Mouse (Mus musculus): ENCODE measurements around the gene Cacna1a.

Gene Cacna1a

DNA sequence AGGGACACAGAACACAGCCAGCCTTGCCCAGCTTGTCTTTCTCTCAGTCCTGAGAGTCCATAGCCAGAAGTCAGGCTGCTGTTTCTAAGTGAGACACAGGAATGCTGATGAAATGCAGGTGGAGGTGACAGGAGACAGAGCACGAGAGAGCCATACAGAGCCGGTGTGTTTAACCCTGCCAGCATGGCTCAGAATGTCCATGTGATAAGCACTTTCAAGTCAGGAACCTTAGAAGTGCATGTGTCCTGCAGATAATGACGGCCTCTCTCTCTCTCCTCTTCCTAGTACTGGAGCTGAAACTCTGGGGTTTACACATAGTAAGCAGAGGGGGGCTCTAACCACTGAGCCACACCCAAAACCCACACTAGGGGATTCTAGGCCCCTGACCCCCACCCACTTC lies 157.3 kb downstream of the Cacna1a start:
- DNase-seq: no peak

DNA sequence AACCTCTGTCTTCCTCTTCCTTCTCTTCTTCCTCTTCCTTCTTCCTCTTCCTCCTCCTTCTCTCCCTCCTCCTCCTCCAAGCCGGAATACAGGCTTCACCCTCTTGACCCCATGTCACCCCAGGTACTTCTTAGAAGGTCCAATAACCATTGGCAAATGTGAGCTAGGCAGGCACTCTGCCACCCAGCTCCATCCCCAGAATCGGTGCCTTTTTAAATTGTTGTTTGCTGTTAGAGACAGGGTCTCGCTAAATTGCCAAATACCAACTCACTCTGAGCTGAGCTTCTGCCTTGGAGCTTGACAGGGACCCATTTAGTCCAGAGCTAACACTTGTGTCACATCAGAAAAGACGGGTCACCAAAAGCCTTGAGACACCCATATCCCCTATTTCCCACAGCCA lies 164.2 kb downstream of the Cacna1a start:
- no peak for DNase-seq

DNA sequence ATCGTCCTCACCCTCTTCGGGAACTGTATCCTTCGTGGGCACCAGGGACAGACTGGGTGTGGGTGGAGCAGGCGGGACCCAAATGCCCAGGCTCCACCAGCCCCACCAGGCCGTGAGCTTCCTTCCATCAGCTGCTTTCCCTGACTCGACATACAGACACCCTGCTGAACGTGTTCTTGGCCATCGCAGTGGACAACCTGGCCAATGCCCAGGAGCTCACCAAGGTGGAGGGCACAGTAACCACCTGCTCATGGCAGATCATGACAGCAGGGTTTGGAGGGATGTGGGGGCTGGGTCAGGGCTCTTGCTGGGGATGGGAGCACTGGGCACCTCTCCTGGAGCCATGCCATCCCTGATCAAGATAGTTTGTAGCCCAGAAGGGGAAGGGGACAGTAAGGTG lies 164.9 kb downstream of the Cacna1a start:
- no peak for DNase-seq

GRCm38 (mm10) chr8:84553617-84554016 lies 165.4 kb downstream of the Cacna1a start:
- DNase-seq: no peak

DNA sequence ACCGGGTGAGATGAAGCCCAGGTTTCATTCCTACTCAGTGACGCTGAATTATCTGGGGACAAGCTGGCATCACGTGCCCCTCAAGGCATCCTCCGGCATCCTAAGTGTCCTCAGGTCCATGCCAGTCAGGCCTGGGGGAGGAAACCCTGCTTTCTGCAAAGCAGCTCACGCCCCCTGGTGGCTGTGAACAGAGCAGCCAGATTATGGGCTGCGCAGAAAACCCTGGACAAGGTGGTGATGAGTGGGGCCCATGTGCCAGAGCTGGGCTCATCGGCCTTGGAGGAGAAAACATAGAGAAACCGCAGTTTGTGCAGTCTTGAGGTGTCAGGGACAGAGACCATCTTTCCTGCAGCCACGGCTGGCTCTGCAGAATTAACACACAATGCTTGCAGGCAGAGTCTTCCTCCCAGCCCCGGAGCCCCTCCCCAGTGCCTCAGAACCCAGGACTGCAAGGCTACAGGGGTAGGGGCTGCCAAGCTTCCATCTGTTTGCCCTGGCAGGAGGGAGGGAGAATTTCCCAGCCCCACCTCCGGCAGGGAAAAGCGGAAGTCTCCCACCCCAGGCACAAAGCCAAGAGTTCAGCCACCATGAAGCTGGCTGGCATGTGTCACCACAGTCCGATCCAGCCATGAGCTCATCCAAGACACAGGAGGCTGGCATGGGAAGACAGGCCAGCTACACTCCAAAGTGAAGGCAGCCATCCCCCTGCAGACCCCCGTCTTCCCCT lies 166.2 kb downstream of the Cacna1a start:
- DNase-seq: peak; percentile 42

GRCm38 (mm10) chr8:84555269-84555668 lies 167.0 kb downstream of the Cacna1a start:
- DNase-seq: no peak

GRCm38 (mm10) chr8:84557936-84558335 lies 169.7 kb downstream of the Cacna1a start:
- DNase-seq: no peak

DNA sequence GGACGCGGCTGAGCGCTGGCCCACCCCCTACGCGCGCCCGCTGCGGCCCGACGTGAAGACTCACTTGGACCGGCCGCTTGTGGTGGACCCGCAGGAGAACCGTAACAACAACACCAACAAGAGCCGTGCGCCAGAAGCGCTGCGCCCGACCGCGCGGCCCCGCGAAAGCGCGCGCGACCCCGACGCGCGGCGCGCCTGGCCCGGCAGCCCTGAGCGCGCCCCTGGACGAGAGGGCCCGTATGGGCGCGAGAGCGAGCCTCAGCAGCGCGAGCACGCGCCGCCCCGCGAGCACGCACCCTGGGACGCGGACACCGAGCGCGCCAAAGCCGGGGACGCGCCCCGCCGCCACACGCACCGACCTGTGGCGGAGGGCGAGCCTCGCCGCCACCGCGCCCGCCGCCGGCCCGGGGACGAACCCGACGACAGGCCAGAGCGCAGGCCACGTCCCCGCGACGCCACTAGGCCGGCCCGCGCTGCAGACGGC lies 170.9 kb downstream of the Cacna1a start:
- DNase-seq: no peak

GRCm38 (mm10) chr8:84561698-84562097 lies 173.5 kb downstream of the Cacna1a start:
- no peak for DNase-seq

DNA sequence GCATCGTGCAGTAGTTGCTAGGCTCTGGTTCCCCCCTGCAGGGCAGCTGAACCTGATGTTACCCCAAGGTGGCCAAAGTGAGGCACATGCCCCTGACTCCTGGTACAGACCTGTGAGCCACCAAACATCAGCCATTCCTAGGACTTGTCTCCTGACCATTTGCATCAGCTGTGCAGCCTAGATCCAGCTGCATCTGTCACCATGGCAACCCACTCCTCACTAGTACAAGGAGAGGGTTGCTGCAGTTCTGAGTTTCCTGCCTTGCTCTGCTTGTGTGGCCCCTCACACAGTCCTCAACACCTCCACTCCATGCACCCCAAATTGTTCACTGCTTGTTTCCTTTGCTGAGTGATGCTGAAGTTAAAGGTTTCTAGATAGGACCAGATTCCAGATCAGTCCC lies 175.8 kb downstream of the Cacna1a start:
- no peak for DNase-seq

DNA sequence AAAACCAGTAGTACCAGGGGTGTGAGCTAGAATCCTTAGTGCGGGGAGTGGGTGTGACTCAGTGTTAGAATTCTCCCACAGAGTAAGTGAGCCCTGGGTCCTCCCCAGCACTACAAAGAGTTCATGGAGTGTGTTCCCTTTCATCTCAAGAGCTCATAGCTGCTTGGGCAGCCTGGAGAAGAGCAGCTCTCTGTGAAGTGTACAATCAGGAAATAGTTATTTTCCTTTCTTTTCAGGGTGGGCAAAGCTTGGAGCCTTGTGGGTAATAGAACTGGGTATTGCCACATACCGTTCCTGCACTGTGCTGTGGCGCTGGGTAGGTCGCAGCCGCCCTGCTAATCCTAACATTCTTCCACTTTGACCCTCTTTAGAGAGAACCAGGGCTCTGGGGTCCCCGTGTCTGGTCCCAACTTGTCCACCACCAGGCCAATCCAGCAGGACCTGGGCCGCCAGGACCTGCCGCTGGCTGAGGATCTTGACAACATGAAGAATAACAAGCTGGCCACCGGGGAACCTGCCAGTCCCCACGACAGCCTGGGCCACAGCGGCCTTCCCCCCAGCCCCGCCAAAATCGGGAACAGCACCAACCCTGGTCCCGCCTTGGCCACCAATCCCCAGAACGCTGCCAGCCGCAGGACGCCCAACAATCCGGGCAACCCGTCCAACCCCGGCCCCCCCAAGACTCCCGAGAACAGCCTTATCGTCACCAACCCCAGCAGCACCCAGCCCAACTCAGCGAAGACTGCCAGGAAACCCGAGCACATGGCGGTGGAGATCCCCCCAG lies 177.5 kb downstream of the Cacna1a start:
- DNase-seq: no peak

GRCm38 (mm10) chr8:84566816-84567413 lies 178.7 kb downstream of the Cacna1a start:
- no peak for DNase-seq

DNA sequence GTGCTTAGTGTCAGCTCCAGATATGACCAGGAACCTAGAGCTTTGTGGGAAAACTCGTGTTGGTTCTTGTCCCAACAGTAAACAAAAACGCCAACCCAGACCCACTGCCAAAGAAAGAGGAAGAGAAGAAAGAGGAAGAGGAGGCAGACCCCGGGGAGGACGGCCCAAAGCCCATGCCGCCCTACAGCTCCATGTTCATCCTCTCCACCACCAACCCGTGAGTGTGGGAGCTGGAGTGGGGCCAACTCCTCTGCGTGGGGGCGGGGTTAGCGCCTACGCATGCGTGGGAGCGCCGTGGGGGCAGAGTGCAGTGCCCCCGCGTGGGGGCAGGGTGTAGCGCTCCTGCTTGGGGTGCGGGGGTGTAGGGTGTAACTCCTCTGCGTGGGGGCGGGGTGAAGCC lies 179.3 kb downstream of the Cacna1a start:
- DNase-seq: no peak

DNA sequence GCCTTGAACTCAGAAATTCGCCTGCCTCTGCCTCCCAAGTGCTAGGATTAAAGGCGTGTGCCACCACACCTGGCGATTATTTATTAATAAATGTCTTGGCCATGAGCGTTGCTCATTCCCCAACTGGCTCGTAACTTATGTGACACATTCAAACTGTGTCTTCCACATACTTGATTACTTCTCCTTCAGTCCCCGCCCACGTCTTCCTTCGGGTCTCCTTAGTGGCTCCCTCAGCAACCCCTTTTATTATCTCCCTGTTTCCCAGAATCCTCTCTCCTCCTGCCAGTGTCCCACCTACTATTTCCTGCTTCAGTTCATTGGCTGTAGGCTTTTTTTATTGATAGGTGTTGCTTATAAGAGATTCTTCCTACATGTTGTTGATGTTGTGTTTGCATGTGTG lies 180.5 kb downstream of the Cacna1a start:
- DNase-seq: no peak

DNA sequence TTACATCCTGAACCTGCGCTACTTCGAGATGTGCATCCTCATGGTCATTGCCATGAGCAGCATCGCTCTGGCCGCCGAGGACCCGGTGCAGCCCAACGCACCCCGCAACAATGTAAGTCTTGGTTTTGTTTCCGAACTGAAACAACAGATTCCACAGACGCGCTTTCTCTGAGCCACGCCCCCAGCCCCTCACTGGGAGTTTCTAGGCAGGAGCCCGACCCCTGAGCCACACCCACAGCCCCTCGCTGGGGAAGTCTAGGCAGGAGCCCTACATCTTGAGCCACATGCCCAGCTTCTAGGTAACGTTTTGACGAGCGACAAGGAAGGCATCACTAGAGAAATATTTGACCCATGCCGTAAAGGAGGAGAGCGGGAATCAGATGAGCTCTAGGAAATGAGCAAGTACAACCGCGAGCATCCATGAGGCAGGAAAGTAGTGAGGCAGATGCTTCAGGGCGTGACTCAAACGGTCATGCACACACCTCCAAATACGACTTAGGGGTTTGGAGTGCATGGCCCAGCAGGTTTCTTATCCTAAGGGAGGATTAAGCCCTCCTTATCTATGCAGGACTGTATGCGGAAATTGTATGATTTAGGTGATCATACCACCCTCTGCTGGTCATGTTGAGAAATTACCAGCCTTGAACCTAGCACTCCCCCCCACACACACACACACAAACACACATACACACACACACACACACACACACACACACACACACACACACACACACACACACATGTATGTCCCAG lies 181.9 kb downstream of the Cacna1a start:
- no peak for DNase-seq

DNA sequence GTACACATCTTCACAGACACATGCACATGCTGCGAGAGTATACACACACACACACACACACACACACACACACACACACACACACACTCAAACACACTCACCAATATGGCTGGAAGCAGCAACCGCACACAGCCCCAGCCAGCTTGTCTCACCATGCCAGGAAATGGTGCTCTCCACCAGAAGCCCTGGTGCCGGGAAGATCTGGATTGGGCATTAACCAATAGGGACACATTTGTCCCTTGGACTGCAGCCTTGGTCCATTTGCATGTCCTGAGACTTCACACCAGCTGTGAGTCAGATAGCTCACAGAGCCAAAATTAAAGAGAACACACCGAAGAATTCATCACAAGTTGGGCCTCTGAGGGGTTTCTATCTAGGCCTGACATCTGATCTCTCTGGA lies 189.2 kb downstream of the Cacna1a start:
- no peak for DNase-seq

GRCm38 (mm10) chr8:84579595-84579994 lies 191.4 kb downstream of the Cacna1a start:
- DNase-seq: peak; percentile 21

DNA sequence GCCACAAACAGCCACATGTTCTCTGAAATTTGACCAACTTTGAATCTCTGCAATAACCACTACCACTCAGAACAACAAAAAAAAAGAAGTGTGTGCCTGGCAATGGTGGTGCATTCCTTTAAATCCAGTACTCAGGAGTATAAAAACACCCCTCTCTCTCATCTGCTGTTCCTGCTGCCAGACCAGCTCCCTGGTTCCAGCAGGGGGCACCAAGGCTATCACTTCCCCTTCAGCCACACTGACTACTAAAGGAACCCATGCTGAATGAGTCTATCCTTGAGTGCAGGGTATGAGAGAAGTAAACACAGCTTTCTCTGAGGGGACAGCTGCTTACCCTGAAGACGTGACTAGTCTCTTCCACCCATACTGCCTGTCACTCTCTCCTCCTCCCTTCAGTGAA lies 197.1 kb downstream of the Cacna1a start:
- DNase-seq: no peak

DNA sequence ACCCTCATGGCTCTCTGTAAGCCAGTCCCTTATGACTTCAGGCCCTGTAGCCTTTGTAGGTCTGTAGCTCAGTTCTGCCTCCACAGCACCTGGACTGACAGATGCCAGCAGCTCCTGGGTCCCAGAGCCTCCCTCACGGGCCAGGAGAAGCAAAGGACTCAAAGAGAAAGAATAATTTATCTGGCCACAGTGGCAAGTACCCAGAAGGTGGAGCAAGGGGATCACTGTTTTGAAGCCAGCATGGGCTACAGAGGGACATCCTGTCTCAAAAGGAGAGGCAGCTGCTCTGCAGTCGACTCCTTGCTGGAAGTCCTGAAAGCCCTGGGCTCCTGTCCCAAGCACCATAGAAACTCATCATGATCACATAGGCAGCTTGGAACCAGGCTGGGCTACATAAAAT lies 198.0 kb downstream of the Cacna1a start:
- no peak for DNase-seq

DNA sequence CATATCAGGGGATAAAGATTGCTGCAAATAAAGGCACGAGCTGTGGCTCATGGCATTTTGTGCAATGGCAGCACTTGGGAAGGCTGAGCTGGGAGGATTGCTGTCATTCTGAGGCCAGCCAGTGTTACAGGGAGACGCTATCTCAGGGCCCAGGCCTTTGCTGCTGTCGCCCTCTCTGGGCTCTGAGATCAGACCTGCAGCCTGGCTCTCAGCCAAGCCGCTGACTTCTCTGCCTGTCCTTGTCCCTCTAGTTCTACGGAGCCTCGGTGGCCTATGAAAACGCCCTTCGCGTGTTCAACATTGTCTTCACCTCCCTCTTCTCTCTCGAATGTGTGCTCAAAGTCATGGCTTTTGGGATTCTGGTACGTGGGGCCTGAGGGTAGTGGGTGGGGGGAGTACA lies 200.3 kb downstream of the Cacna1a start:
- DNase-seq: no peak

- peak; percentile 84 for DNase-seq
Measured at GRCm38 (mm10) chr8:84592015-84592662, 203.9 kb downstream of the Cacna1a start.

DNA sequence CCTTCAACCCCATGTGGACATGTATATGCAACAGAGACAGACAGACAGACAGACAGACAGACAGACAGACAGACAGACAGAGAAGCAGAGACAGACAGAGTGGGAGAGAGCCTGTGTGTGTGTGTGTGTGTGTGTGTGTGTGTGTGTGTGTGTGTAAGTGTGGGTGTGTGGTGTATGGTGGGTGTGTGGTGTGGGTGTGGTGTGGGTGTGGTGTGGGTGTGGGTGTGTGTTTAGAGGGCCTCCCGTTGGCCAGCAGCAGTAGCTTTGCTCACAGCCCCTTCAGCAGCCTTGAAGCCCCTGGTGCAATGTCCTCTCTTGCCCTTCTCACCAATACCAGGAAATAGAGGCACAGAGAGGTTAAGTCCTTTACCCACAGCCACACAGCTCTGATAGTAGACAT lies 204.9 kb downstream of the Cacna1a start:
- DNase-seq: no peak
